Mouse (Mus musculus) embryonic facial prominence, embryonic 12.5 days (tissue): Measurements from ENCODE around the gene Mgrn1. TPM values are rescaled to one million over a fixed set of nuclear protein-coding genes. Genes with fewer than 3 reads are reported as not detected.

Source experiments
- ATAC-seq: fragments of 200-750 bp; cut with Nextera tagmentation; 2 replicates; pipeline ENCODE4 v1.8.0; 2017; ENCODE audit not compliant: insufficient number of reproducible peaks, insufficient read depth, low FRiP score, low TSS enrichment
- H3K27ac ChIP-seq: fragments of 300-500 bp; sonication (generic); 2 replicates; pipeline ENCODE4 v1.5.1; 2016; ENCODE audit warnings: mild to moderate bottlenecking
- H3K27me3 ChIP-seq: fragments of 300-500 bp; sonication (generic); 2 replicates; pipeline ENCODE4 v1.6.1; 2016; ENCODE audit warnings: mild to moderate bottlenecking, moderate library complexity
- H3K36me3 ChIP-seq: fragments of 300-500 bp; sonication (generic); 2 replicates; pipeline ENCODE4 v1.6.1; 2016; ENCODE audit warnings: mild to moderate bottlenecking
- H3K4me1 ChIP-seq: fragments of 300-500 bp; sonication (generic); 2 replicates; pipeline ENCODE4 v1.6.1; 2016
- H3K4me2 ChIP-seq: fragments of 300-500 bp; sonication (generic); replicated peaks from 2 replicates; pipeline ENCODE4 v1.6.1; 2016; ENCODE audit warnings: mild to moderate bottlenecking, moderate library complexity
- H3K4me3 ChIP-seq: fragments of 300-500 bp; sonication (generic); 2 replicates; pipeline ENCODE4 v1.5.1; 2016; ENCODE audit warnings: mild to moderate bottlenecking
- H3K9ac ChIP-seq: fragments of 300-500 bp; sonication (generic); 2 replicates; pipeline ENCODE4 v1.6.1; 2016; ENCODE audit warnings: mild to moderate bottlenecking, moderate library complexity
- H3K9me3 ChIP-seq: fragments of 300-500 bp; sonication (generic); 2 replicates; pipeline ENCODE4 v1.6.1; 2016; ENCODE audit warnings: mild to moderate bottlenecking, moderate library complexity
- WGBS: fragments of 180-500 bp; shearing (Covaris S2); methylation state at CpG from one replicate; pipeline ENCODE4 v1.1.7; 2016; 5-methylcytosine and 5-hydroxymethylcytosine counted together
- polyA plus RNA-seq: library from polyadenylated mRNA; unstranded; fragments of >200 nt; fragmentation: Nextera tagmentation; extraction: Ambion mirVana; gene quantifications from 2 replicates; pipeline ENCODE4 v1.2.1, GENCODE M21; 2016

Gene Mgrn1
- polyA plus RNA-seq, 1 experiment from 2014 or later = 91.9 TPM

DNA sequence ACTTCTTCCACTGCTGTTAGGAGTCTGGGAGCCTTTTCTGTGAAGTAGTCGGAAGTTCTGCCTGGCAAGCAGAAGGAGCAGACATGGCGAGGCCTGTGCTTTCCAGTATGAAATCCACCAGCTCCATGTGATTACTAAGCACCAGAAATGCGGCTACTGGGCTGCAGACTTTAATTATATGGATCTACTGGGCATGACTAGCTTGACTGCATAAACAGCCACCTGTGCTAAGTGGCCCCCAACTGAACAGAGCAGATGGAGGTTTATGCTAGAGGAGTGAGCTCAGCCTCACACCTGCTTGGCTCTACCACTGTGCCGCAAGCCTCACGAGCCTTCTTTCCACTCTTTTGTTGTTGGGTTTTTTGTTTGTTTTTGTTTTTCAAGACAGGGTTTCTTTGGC lies 88.5 kb downstream of the Mgrn1 start:
- H3K4me2 ChIP-seq = no peak overlapping the region
- ATAC-seq = no peak
- no peaks in the 10 kb centered on the region for H3K4me1 ChIP-seq
- WGBS = 88% methylated on average over 5 of the region's 5 CpGs
- H3K27me3 ChIP-seq = no peaks in the 10 kb centered on the region
- no peaks in the 10 kb centered on the region for H3K36me3 ChIP-seq
- no peak overlapping the region for H3K9ac ChIP-seq
- H3K27ac ChIP-seq = no peak overlapping the region
- no peaks in the 10 kb centered on the region for H3K9me3 ChIP-seq
- no peak overlapping the region for H3K4me3 ChIP-seq

- Histone ChIP-seq H3K4me2 (no peak overlapping the region), H3K9me3 (no peaks in the 10 kb centered on the region), H3K4me1 (no peaks in the 10 kb centered on the region), H3K27me3 (no peaks in the 10 kb centered on the region), H3K27ac (no peak overlapping the region), H3K4me3 (no peak overlapping the region), H3K9ac (no peak overlapping the region), H3K36me3 (no peaks in the 10 kb centered on the region)
- 71% methylated on average over 2 of the region's 2 CpGs for WGBS
- no peak for ATAC-seq
Observed at GRCm38 (mm10) chr16:4976180-4976579, 90.1 kb downstream of the Mgrn1 start.

DNA sequence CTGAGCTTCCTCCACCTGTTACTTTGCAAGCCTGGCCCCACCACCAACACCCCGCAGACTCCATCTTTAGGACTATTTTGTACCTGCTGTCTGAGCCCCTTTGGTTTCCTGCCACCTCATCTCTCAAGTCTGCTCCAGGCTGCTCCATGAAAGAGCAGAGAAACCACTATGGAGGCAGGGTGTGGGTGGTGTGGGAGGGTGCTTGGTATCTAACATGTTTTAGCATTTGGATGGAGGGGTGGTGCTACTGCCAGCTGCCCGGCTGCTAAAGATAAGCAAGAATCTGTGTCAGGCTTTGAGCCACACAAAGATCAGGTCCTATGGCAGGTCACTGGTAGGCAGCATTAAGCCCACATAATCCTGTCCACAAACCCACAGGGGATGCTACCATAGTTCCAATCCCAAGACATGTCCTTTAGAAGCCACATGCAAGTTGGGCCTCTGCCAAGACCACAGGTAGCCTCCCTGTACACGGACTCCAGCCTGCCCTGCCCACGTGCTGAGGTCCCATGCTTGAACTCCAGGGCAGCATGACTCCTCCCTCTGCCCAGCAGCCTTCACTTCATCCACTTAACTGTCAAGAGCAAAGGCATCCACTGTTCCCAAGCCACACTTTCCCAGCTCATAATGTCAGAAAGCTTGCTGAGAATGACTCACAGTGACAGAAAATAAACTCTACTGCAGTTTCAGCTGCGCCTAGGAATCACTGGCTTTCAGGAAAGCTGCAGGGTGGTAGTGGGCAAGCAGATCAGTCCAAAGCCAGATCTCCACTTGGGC lies 92.4 kb downstream of the Mgrn1 start:
- no peak overlapping the region for H3K4me3 ChIP-seq
- no peak overlapping the region for H3K9ac ChIP-seq
- H3K4me2 ChIP-seq = no peak overlapping the region
- H3K4me1 ChIP-seq = no peaks in the 10 kb centered on the region
- no peak for ATAC-seq
- WGBS = 64% methylated on average over 5 of the region's 5 CpGs
- no peak overlapping the region for H3K27ac ChIP-seq
- no peaks in the 10 kb centered on the region for H3K27me3 ChIP-seq
- H3K36me3 ChIP-seq = no peaks in the 10 kb centered on the region
- H3K9me3 ChIP-seq = no peaks in the 10 kb centered on the region

DNA sequence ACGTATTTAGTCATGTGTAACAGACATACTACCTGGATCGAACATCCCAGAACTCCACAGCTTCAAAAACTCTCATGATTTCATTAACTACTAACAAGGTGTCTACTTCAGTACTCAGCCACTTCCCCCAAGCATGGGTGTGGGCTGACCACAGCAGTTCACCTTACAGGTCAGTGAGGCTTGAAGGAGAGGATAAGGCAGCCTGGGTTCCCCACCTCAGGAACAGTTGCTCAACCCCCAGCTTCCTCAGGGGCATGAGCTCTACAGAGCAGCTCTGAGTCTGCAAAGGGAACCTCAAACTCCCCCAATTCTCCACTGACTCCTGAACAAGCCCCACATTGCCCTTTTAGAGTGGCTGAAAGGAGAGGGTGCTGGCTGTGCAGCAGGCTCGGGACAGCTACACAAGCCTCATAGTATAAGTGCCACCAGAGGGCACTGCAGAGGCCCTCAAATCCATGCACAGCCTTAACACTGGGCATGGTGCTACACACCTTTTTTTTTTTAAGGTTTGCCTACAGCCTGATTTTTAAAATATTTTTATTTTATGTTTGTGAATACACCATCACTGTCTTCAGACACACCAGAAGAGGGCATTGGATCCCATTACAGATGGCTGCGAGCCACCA lies 93.8 kb downstream of the Mgrn1 start:
- Histone ChIP-seq H3K4me3 (no peak overlapping the region), H3K27me3 (no peaks in the 10 kb centered on the region), H3K27ac (no peak overlapping the region), H3K4me2 (no peak overlapping the region), H3K4me1 (no peaks in the 10 kb centered on the region), H3K36me3 (no peaks in the 10 kb centered on the region), H3K9ac (no peak overlapping the region), H3K9me3 (no peaks in the 10 kb centered on the region)
- WGBS = 73% methylated on average over 4 of the region's 4 CpGs
- ATAC-seq = no peak

DNA sequence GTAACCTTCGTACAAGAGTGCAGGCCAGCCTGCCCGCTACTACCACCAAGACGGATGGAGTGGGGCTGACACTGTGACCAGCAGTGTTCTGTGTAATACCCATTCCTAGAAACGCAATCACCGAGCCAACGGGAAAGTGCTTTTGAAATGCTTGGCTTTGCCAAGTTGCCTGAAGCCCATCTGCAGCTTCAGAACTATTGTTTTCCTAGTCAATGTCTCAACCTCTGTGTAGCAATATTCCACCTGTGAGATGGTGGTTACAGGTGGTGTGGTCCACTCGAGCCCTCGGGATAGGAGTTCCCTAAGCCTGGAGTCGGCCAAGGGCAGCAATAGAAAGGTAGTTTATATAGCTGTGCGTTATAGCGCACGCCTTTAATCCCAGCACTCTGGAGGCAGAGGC lies 98.7 kb downstream of the Mgrn1 start:
- Histone ChIP-seq H3K4me3 (no peak overlapping the region), H3K9ac (no peak overlapping the region), H3K9me3 (no peaks in the 10 kb centered on the region), H3K4me1 (no peaks in the 10 kb centered on the region), H3K27ac (no peak overlapping the region), H3K27me3 (no peaks in the 10 kb centered on the region), H3K36me3 (no peaks in the 10 kb centered on the region), H3K4me2 (no peak overlapping the region)
- no peak for ATAC-seq
- WGBS = 93% methylated on average over 12 of the region's 12 CpGs

Other genes with a start within 250 kb of the Mgrn1 start
- gene Vasn, start 246.3 kb upstream of the Mgrn1 start, polyA plus RNA-seq = 23.4 and 24.1 TPM in 2 replicates
- 57.1 and 59.8 TPM in 2 replicates for gene Dnaja3, start 246.3 kb upstream of the Mgrn1 start, polyA plus RNA-seq
- gene Coro7, start 206.5 kb upstream of the Mgrn1 start, polyA plus RNA-seq = 18.2 and 23.1 TPM in 2 replicates
- gene Nmral1, start 166.9 kb upstream of the Mgrn1 start, polyA plus RNA-seq = 124 and 135 TPM in 2 replicates
- 102 and 105 TPM in 2 replicates for gene Hmox2, start 159.9 kb upstream of the Mgrn1 start, polyA plus RNA-seq
- gene Cdip1, start 96.0 kb upstream of the Mgrn1 start, polyA plus RNA-seq = 96.8 and 99.7 TPM in 2 replicates
- 0.50 and 0.67 TPM in 2 replicates for gene 4930562C15Rik, start 50.8 kb upstream of the Mgrn1 start, polyA plus RNA-seq
- 31.2 and 32.7 TPM in 2 replicates for gene Ubald1, start 5.9 kb upstream of the Mgrn1 start, polyA plus RNA-seq
- 171 and 177 TPM in 2 replicates for gene Nudt16l1, start 52.5 kb downstream of the Mgrn1 start, polyA plus RNA-seq
- 64.3 and 69.2 TPM in 2 replicates for gene Anks3, start 78.0 kb downstream of the Mgrn1 start, polyA plus RNA-seq
- not detected in 2 replicates for gene Sept12, start 111.6 kb downstream of the Mgrn1 start, polyA plus RNA-seq
- gene Smim22, start 121.0 kb downstream of the Mgrn1 start, polyA plus RNA-seq = 3.6 and 3.9 TPM in 2 replicates
- 65.1 and 74.9 TPM in 2 replicates for gene Rogdi, start 127.3 kb downstream of the Mgrn1 start, polyA plus RNA-seq
- 169 and 172 TPM in 2 replicates for gene Glyr1, start 163.6 kb downstream of the Mgrn1 start, polyA plus RNA-seq
- 26.9 and 27.0 TPM in 2 replicates for gene Ubn1, start 163.8 kb downstream of the Mgrn1 start, polyA plus RNA-seq
- gene Ppl, start 246.2 kb downstream of the Mgrn1 start, polyA plus RNA-seq = 3.2 and 3.3 TPM in 2 replicates